Mouse (Mus musculus) forebrain, embryonic 12.5 days (tissue): ENCODE results near the gene Cd7. TPM values are rescaled to one million over a fixed set of nuclear protein-coding genes. Genes with fewer than 3 reads are reported as not detected.
"Not testable (repeated sequence)": the region's sequence is repeated elsewhere in the genome, so short reads cannot be mapped to it uniquely, and the experiment has no call there.

Experiments used
- ATAC-seq: fragments of 200-750 bp; cut with Nextera tagmentation; 2 replicates; pipeline ENCODE4 v1.8.0; 2017; ENCODE audit warnings: moderate TSS enrichment; ENCODE audit not compliant: low FRiP score
- H3K27ac ChIP-seq: fragments of 300-500 bp; sonication (generic); 2 replicates; pipeline ENCODE4 v1.5.1; 2016; ENCODE audit warnings: mild to moderate bottlenecking
- H3K27me3 ChIP-seq: fragments of 300-500 bp; sonication (generic); 2 replicates; pipeline ENCODE4 v1.6.1; 2016; ENCODE audit warnings: mild to moderate bottlenecking
- H3K36me3 ChIP-seq: fragments of 300-500 bp; sonication (generic); replicated peaks from 2 replicates; pipeline ENCODE4 v1.6.1; 2016; ENCODE audit warnings: mild to moderate bottlenecking
- H3K4me1 ChIP-seq: fragments of 300-500 bp; sonication (generic); 2 replicates; pipeline ENCODE4 v1.6.1; 2016
- H3K4me2 ChIP-seq: fragments of 300-500 bp; sonication (generic); 2 replicates; pipeline ENCODE4 v1.6.1; 2016; ENCODE audit warnings: mild to moderate bottlenecking, moderate library complexity
- H3K4me3 ChIP-seq: fragments of 300-500 bp; sonication (generic); replicated peaks from 2 replicates; pipeline ENCODE4 v1.5.1; 2016; ENCODE audit warnings: mild to moderate bottlenecking
- H3K9ac ChIP-seq: fragments of 300-500 bp; sonication (generic); 2 replicates; pipeline ENCODE4 v1.6.1; 2016; ENCODE audit warnings: mild to moderate bottlenecking
- H3K9me3 ChIP-seq: fragments of 300-500 bp; sonication (generic); 2 replicates; pipeline ENCODE4 v1.6.1; 2016
- WGBS: fragments of 180-500 bp; shearing (Covaris S2); methylation state at CpG from one replicate; pipeline ENCODE4 v1.1.7; 2016; 5-methylcytosine and 5-hydroxymethylcytosine counted together
- polyA plus RNA-seq: library from polyadenylated mRNA; unstranded; fragments of >200 nt; fragmentation: Nextera tagmentation; extraction: Ambion mirVana; gene quantifications from 2 replicates; pipeline ENCODE4 v1.2.1, GENCODE M21; 2016

The Cd7 gene
- polyA plus RNA-seq, 1 experiment from 2014 or later: not detected

GRCm38 (mm10) chr11:121061615-121062014 lies 22.4 kb upstream of the Cd7 start:
- no peak overlapping the region for H3K4me3 ChIP-seq
- H3K4me2 ChIP-seq: no peak overlapping the region
- H3K27ac ChIP-seq: no peak overlapping the region
- H3K9me3 ChIP-seq: no peaks in the 10 kb centered on the region
- no peaks in the 10 kb centered on the region for H3K36me3 ChIP-seq
- no peak overlapping the region for H3K9ac ChIP-seq
- ATAC-seq: no peak
- H3K4me1 ChIP-seq: no peaks in the 10 kb centered on the region
- no peaks in the 10 kb centered on the region for H3K27me3 ChIP-seq
- 86% methylated on average over 8 of the region's 8 CpGs for WGBS

DNA sequence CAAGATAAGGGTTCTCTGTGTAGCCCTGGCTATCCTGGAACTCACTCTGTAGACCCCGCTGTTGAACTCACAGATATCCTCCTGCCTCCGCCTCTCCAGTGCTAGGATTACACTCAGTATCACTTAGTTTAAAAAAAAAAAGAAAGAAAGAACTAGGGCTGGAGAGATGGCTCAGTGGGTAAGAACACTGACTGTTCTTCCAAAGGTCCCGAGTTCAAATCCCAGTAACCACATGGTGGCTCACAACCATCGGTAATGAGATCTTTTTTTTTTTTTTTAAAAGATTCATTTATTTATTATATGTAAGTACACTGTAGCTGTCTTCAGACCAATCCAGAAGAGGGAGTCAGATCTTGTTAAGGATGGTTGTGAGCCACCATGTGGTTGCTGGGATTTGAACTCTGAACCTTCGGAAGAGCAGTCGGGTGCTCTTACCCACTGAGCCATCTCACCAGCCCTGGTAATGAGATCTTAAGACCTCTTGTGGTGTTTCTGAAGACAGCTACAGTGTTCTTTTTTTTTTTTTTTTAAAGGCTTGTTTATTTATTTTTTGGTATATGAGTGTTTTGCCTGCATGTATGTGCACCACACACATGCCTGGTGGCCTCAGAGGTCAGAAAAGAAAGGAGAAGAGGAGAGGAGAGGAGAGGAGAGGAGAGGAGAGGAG lies 21.3 kb upstream of the Cd7 start:
- H3K4me1 ChIP-seq, H3K27ac ChIP-seq, ATAC-seq, H3K9ac ChIP-seq, H3K4me3 ChIP-seq, H3K4me2 ChIP-seq, H3K9me3 ChIP-seq, H3K36me3 ChIP-seq, H3K27me3 ChIP-seq: not testable (repeated sequence)
- 94% methylated on average over 6 of the region's 6 CpGs for WGBS

DNA sequence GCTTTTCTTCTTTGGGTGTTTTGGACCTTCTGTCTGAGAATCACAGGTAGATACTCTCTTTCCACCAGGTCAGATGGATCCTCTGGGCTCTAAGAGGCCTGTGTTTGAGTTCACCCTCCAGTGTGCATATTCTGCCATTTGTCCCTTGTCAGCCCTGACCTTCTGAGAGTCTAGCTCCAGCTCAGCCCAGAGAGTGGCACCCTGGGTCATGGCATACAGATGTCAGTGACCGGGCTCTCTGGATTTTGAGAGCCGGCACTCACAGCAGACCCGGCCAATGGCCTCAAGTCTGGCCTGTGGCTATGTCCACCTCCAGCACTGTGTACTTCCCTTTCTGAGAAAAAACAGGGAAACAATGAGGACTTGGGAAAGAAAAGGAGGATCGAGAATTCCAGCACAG lies 20.3 kb upstream of the Cd7 start:
- Histone ChIP-seq H3K36me3 (no peaks in the 10 kb centered on the region), H3K4me2 (no peak overlapping the region), H3K9me3 (no peaks in the 10 kb centered on the region), H3K4me1 (no peaks in the 10 kb centered on the region), H3K27ac (no peak overlapping the region), H3K4me3 (no peak overlapping the region), H3K9ac (no peak overlapping the region), H3K27me3 (no peaks in the 10 kb centered on the region)
- WGBS: 89% methylated on average over 4 of the region's 4 CpGs
- ATAC-seq: no peak

DNA sequence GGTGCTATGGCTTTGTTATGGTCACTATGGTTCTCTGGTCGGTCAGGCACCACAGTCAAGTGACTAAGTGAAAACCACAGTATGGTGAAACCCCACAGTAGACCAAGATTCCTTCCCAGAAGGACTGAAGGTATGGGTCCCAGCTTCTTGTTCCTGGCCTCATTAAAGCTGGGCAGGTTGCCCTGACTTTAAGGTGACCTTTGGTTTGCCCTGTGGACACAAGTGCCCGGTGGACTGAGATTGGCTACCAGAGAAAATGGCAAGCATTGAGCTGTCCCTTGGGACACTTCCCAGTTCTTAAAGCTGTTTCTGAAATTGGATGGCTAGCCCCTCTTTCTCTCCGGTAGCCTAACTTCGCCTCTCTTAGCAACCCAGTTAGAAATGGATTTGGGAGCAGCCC lies 19.7 kb upstream of the Cd7 start:
- 91% methylated on average over 4 of the region's 4 CpGs for WGBS

DNA sequence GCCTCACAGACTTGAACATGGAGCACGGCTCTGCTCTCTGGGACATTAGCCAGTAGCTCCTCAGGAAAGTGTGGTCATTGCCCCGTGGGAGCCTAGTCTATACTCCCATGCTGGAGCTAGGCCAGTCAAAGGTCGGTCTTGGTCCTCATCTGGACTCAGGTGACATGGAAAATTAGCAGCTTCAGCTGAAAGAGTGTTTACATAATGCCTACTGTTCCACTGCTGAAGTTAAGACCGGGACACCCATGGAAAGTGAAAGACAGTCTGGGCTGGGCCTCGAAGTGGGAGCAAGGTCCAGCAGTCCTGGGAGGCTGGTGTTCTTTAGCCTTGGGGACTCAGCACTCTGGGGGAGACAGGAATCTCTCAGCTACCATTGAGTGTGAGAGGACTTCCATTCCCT lies 18.9 kb upstream of the Cd7 start:
- WGBS: 74% methylated on average over 5 of the region's 5 CpGs
- Histone ChIP-seq H3K27me3 (0 out of 2 replicates have a peak, but pooled peaks cover 5% of the 10 kb centered on the region), H3K4me1 (no peaks in the 10 kb centered on the region), H3K9ac (no peak overlapping the region), H3K4me3 (no peak overlapping the region), H3K4me2 (no peak overlapping the region), H3K36me3 (no peaks in the 10 kb centered on the region), H3K9me3 (no peaks in the 10 kb centered on the region), H3K27ac (no peak overlapping the region)
- ATAC-seq: no peak

More for the DNA sequence above, 19.7 kb upstream of the Cd7 start:
- H3K36me3 ChIP-seq: no peaks in the 10 kb centered on the region
- H3K4me3 ChIP-seq: no peak overlapping the region
- H3K27me3 ChIP-seq: 0 out of 2 replicates have a peak, but pooled peaks cover 5% of the 10 kb centered on the region
- no peak overlapping the region for H3K27ac ChIP-seq
- H3K9me3 ChIP-seq: no peaks in the 10 kb centered on the region
- no peaks in the 10 kb centered on the region for H3K4me1 ChIP-seq
- H3K9ac ChIP-seq: no peak overlapping the region
- no peak for ATAC-seq
- no peak overlapping the region for H3K4me2 ChIP-seq

DNA sequence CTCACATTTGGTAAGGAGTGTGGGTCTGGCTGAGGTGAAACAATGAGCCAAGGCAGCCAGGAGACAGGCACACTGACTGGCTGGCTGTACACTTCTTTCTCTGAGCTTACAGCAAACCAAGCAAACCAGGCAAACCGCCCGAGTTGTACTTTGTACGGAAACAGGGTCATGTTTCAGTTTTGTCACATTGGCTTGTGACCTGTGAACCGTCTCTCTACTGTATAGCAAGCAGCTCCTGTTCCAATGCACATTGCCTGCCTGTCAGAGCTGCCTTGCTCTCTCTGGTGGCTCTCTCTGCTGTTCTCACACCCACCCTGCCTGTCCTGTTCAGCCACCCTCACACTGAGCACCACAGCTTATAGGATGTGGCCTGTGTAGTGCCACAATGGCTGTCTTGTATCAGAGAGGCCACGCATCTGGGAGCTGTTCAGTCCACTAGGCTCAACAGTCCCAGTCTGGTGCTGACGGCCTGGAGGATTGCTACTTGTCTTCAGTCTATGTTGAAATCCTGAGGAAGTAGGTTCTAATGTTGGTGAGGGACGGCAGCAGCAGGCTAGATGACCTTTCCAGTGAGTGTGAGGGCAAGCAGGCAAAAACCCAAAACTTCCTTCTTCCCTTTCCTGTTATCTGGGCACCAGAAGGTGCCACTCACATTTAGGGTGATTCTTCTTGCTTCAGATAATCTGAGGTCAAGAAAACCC lies 17.5 kb upstream of the Cd7 start:
- Histone ChIP-seq H3K36me3 (no peaks in the 10 kb centered on the region), H3K4me3 (no peak overlapping the region), H3K9ac (no peak overlapping the region), H3K4me2 (no peak overlapping the region), H3K9me3 (no peaks in the 10 kb centered on the region), H3K27ac (no peak overlapping the region), H3K27me3 (0 out of 2 replicates have a peak, but pooled peaks cover 5% of the 10 kb centered on the region), H3K4me1 (no peaks in the 10 kb centered on the region)
- no peak for ATAC-seq
- 77% methylated on average over 7 of the region's 7 CpGs for WGBS

DNA sequence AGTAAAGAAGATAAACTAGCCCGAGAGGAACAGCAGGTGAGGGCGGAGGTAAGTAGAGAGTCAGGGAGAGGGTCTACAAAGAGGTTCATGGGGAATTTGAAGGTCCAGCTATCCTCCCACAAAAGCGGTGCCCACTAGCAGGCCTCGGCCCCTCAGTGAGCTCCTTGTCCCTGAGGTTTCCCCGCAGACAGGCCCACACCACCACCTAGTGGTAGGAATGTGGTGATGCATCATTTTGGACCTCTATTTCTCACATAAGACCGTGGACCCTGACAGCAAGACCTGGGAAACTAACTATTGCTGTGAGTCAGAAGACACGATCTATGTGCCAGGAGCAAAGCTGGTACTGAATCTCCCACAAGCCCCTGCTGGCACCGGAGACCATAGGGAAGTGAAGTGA lies 14.3 kb upstream of the Cd7 start:
- no peaks in the 10 kb centered on the region for H3K9me3 ChIP-seq
- WGBS: 17% methylated on average over 8 of the region's 8 CpGs
- 0 out of 2 replicates have a peak, but pooled peaks have one; percentile 44 for ATAC-seq
- no peak overlapping the region for H3K4me3 ChIP-seq
- H3K27me3 ChIP-seq: 0 out of 2 replicates have a peak, but pooled peaks cover 5% of the 10 kb centered on the region
- no peaks in the 10 kb centered on the region for H3K4me1 ChIP-seq
- no peak overlapping the region for H3K9ac ChIP-seq
- no peak overlapping the region for H3K27ac ChIP-seq
- H3K4me2 ChIP-seq: no peak overlapping the region
- no peaks in the 10 kb centered on the region for H3K36me3 ChIP-seq

DNA sequence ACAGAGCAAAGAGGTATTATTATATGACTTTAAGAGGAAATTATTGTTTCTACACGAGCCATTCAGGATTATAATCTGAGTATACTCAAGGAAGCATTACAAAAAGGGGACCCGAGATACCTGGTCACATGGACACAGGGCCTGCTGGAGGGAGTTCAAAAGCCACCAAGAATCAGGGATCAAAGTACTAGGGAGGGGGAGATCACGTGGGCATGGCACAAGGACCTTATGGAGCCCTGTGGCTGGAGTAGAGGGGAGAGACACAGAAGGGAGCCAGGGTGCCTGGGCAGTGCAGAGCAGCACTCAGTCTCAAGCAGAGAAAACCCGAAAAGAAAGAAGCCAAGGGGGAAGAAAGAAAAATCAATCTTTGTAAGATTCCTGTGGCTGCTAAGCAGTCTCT lies 13.2 kb upstream of the Cd7 start:
- Histone ChIP-seq H3K27ac (no peak overlapping the region), H3K4me1 (no peaks in the 10 kb centered on the region), H3K9me3 (no peaks in the 10 kb centered on the region), H3K4me3 (no peak overlapping the region), H3K36me3 (no peaks in the 10 kb centered on the region), H3K9ac (no peak overlapping the region), H3K27me3 (0 out of 2 replicates have a peak, but pooled peaks cover 5% of the 10 kb centered on the region), H3K4me2 (no peak overlapping the region)
- ATAC-seq: no peak
- 73% methylated on average over 4 of the region's 4 CpGs for WGBS

DNA sequence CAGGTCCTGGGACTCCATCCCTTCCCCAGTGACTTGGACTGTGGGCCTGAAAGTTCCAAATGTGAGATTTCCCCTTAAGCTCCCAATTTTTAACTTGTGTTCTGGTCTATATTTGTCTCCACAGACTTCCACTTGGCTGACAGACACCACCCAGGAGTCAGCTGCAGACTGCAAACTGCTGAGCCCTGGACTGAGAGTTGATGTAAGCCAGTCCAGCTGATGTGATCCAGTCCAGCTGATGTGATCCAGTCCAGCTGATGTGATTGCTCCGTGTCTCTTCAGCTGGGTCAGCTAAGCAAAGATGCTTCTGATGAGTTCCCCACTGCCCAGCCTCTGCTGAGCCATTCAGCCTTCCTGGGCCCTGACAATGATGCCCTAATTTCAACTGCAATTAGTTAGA lies 12.6 kb upstream of the Cd7 start:
- Histone ChIP-seq H3K4me1 (no peaks in the 10 kb centered on the region), H3K4me3 (no peak overlapping the region), H3K36me3 (no peaks in the 10 kb centered on the region), H3K27me3 (peaks cover 5% of the 10 kb centered on the region; the same call in 1 of the 2 replicates), H3K9me3 (no peaks in the 10 kb centered on the region), H3K27ac (no peak overlapping the region), H3K9ac (no peak overlapping the region), H3K4me2 (no peak overlapping the region)
- 60% methylated on average over 1 of the region's 1 CpGs for WGBS
- ATAC-seq: no peak

DNA sequence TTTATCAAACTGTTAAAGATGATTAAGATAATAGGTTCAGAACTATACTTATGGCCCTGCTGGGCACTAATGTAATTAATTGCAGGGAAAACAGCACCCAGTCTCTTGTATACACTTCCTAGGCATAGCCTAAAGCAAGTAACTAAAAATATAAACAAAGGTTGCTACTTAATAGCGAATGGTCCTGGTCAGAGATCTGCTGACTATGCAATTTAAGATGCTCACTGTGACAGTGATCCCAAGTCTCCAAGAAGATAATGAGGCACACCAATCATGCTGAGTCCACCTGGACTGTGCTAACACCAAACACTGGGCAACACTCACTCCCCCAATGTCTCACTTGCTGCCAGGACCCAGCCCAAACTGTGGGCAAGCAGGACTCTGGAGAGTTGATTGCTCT lies 10.6 kb upstream of the Cd7 start:
- H3K9ac ChIP-seq: no peak overlapping the region
- H3K4me2 ChIP-seq: no peak overlapping the region
- H3K4me3 ChIP-seq: no peak overlapping the region
- H3K36me3 ChIP-seq: no peaks in the 10 kb centered on the region
- WGBS: 80% methylated on average over 1 of the region's 1 CpGs
- H3K9me3 ChIP-seq: no peaks in the 10 kb centered on the region
- H3K4me1 ChIP-seq: no peaks in the 10 kb centered on the region
- no peak for ATAC-seq
- no peak overlapping the region for H3K27ac ChIP-seq
- H3K27me3 ChIP-seq: peaks cover 5% of the 10 kb centered on the region; the same call in 1 of the 2 replicates

DNA sequence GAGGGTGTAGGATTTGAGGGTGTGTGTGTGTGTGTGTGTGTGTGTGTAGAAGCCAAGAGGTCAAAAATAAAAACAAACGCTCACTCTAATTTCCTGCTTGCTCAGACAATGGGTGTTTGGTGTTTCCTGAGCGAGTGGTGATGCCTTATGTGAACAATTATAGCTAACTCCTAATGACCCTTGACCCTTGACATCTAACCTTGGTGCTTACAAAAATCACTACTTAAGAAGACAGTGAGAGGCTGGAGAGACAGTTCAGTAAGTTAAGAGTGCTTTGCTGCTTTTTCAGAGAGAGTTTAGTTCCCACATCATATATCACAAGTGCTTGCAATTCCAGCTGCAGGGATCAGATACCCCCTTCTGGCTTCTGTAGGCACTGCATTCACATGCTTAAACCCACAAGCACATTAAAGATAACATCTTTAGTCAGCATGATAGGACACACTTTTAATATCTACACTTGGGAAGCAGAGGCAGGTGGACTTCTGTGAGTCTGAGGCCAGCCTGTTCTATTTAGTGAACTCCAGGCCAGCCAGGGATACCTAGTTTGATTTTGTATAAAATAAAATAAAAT lies 8.7 kb upstream of the Cd7 start:
- Histone ChIP-seq H3K27me3 (no peaks in the 10 kb centered on the region; the same call in none of the 2 replicates), H3K9ac (no peak overlapping the region), H3K9me3 (no peaks in the 10 kb centered on the region), H3K36me3 (no peaks in the 10 kb centered on the region), H3K4me2 (no peak overlapping the region), H3K27ac (no peak overlapping the region), H3K4me3 (no peak overlapping the region), H3K4me1 (no peaks in the 10 kb centered on the region)
- no peak for ATAC-seq
- WGBS: 70% methylated on average over 2 of the region's 2 CpGs

- H3K36me3 ChIP-seq: no peaks in the 10 kb centered on the region
- H3K9me3 ChIP-seq: no peaks in the 10 kb centered on the region
- 57% methylated on average over 1 of the region's 1 CpGs for WGBS
- H3K27me3 ChIP-seq: peaks cover 4% of the 10 kb centered on the region
- H3K9ac ChIP-seq: no peak overlapping the region
- no peak overlapping the region for H3K27ac ChIP-seq
- no peak for ATAC-seq
- no peak overlapping the region for H3K4me3 ChIP-seq
- no peaks in the 10 kb centered on the region for H3K4me1 ChIP-seq
- no peak overlapping the region for H3K4me2 ChIP-seq
Observed at GRCm38 (mm10) chr11:121045286-121045685, 6.1 kb upstream of the Cd7 start.
